Mouse (Mus musculus) intestine, embryonic 15.5 days (tissue): ENCODE data around the gene Bmpr1a. TPM values are rescaled to one million over a fixed set of nuclear protein-coding genes. Genes with fewer than 3 reads are reported as not detected.
A peak's percentile ranks its signal among the peaks of the same experiment; 100 is the strongest.
"Not testable (repeated sequence)": the region's sequence is repeated elsewhere in the genome, so short reads cannot be mapped to it uniquely, and the experiment has no call there.

Experiments
- ATAC-seq: fragments of 200-750 bp; cut with Nextera tagmentation; 2 replicates; pipeline ENCODE4 v1.8.0; 2017; ENCODE audit warnings: moderate TSS enrichment, moderate library complexity
- H3K27ac ChIP-seq: fragments of 300-500 bp; sonication (generic); 2 replicates; pipeline ENCODE4 v1.5.1; 2015; ENCODE audit warnings: mild to moderate bottlenecking, inconsistent platforms
- H3K27me3 ChIP-seq: fragments of 300-500 bp; sonication (generic); replicated peaks from 2 replicates; pipeline ENCODE4 v1.6.1; 2015; ENCODE audit warnings: inconsistent platforms
- H3K36me3 ChIP-seq: fragments of 300-500 bp; sonication (generic); 2 replicates; pipeline ENCODE4 v1.6.1; 2015; ENCODE audit warnings: inconsistent platforms
- H3K4me1 ChIP-seq: fragments of 300-500 bp; sonication (generic); replicated peaks from 2 replicates; pipeline ENCODE4 v1.6.1; 2015; ENCODE audit warnings: inconsistent platforms
- H3K4me2 ChIP-seq: fragments of 300-500 bp; sonication (generic); replicated peaks from 2 replicates; pipeline ENCODE4 v1.6.1; 2015; ENCODE audit warnings: mild to moderate bottlenecking, inconsistent platforms
- H3K4me3 ChIP-seq: fragments of 300-500 bp; sonication (generic); replicated peaks from 2 replicates; pipeline ENCODE4 v1.5.1; 2015; ENCODE audit warnings: inconsistent platforms
- H3K9ac ChIP-seq: fragments of 300-500 bp; sonication (generic); 2 replicates; pipeline ENCODE4 v1.6.1; 2015; ENCODE audit warnings: inconsistent platforms
- H3K9me3 ChIP-seq: fragments of 300-500 bp; sonication (generic); 2 replicates; pipeline ENCODE4 v1.6.1; 2016; ENCODE audit warnings: inconsistent platforms
- WGBS: fragments of 180-500 bp; shearing (Covaris S2); methylation state at CpG from one replicate; pipeline ENCODE4 v1.1.7; 2015; 5-methylcytosine and 5-hydroxymethylcytosine counted together
- polyA plus RNA-seq: library from polyadenylated mRNA; unstranded; fragments of >200 nt; fragmentation: Nextera tagmentation; extraction: Ambion mirVana; gene quantifications from 2 replicates; pipeline ENCODE4 v1.2.1, GENCODE M21; 2015

Bmpr1a gene
- polyA plus RNA-seq, 1 experiment from 2014 or later = 41.3 TPM

DNA sequence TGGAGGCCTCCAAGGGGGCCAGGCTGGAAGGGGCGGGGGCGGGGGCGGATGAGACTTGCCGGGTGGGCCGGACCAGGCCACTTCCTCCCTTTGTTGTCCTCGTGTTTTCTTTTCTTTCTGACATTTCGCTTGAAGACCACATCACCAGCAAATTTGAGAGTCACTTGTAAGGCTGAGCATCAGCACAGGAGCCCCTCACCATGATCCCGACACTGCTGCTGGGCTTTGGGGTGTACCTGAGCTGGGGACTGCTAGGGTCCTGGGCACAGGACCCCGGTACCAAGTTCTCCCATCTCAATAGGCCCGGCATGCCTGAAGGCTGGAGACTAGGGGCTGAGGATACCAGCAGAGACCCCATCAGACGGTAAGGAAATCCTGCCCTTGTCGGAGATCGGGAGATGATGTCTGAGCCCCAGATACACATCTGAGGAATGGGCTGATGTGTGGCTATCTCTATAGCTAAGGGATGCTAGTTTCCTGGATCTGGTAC, 127.7 kb downstream of the Bmpr1a start, which contains the start of gene Mmrn2:
Gene Mmrn2 (plus strand): TSS at position 51 of the 490 bp plus-strand sequence.
- no peak for ATAC-seq
- WGBS = 78% methylated on average over 13 of the region's 13 CpGs
- H3K9ac ChIP-seq = no peak within 1 kb of the TSS
- H3K27me3 ChIP-seq = no peaks in the 10 kb centered on the region
- no peaks in the 10 kb centered on the region for H3K9me3 ChIP-seq
- peaks cover 20% of the 10 kb centered on the region for H3K4me1 ChIP-seq
- no peak within 1 kb of the TSS for H3K4me3 ChIP-seq
- H3K36me3 ChIP-seq = no peaks in the 10 kb centered on the region
- peak within 1 kb of the TSS; percentile 9; the same call in 1 of the 2 replicates for H3K4me2 ChIP-seq
- H3K27ac ChIP-seq = no peak within 1 kb of the TSS

DNA sequence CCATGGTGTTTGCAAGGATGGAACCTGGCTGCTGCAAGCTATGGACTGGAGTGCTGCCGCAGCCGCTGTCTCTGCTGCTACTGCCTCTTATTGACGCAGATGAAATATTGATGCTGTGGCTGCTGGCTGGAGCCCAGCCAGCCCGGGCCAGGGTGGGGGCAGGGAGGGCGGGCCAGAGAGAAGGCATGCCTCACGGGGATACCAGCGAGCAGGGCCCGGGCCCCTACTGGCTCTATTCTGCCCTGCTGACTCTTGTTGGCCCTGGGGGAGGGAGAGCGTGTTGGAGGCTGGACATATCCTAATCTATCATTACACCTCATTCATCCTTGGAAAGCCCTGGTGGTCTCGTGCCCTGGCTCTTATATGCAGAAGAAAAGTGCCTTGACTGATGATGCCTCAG, 128.6 kb downstream of the Bmpr1a start, which contains the start of gene Sncg:
Gene Sncg (minus strand): TSS at position 213 of the 400 bp plus-strand sequence.
- Histone ChIP-seq H3K4me3 (no peak within 1 kb of the TSS), H3K9ac (no peak within 1 kb of the TSS), H3K4me2 (no peak within 1 kb of the TSS), H3K27me3 (no peaks in the 10 kb centered on the region), H3K4me1 (peaks cover 20% of the 10 kb centered on the region), H3K27ac (no peak within 1 kb of the TSS), H3K9me3 (no peaks in the 10 kb centered on the region), H3K36me3 (no peaks in the 10 kb centered on the region)
- ATAC-seq = peak; percentile 39; the same call in 1 of the 2 replicates
- 19% methylated on average over 10 of the region's 10 CpGs for WGBS

DNA sequence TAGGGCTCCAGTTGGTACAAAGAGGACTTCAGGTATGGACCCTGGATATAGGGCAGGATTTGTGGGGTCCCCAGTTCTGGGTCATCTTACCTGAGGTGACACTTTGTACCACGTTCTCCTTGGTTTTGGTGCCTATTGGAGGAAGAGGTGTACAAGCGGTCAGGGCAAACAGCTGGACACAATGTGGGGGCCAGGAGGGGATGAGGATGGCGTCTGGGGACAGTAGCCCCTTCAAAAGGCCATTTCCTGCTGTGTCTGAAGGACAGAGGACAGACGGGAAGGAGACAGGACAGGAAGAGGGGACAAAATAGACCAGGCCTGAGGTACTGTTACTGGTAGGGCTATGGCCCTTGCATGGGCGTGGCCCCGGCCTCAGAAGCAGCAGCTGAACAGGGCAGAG, 129.6 kb downstream of the Bmpr1a start:
- Histone ChIP-seq H3K36me3 (no peaks in the 10 kb centered on the region), H3K27me3 (no peaks in the 10 kb centered on the region), H3K4me1 (peaks cover 17% of the 10 kb centered on the region), H3K27ac (no peak overlapping the region), H3K9me3 (no peaks in the 10 kb centered on the region), H3K9ac (no peak overlapping the region), H3K4me2 (no peak overlapping the region), H3K4me3 (no peak overlapping the region)
- no peak for ATAC-seq
- WGBS = 86% methylated on average over 6 of the region's 6 CpGs

DNA sequence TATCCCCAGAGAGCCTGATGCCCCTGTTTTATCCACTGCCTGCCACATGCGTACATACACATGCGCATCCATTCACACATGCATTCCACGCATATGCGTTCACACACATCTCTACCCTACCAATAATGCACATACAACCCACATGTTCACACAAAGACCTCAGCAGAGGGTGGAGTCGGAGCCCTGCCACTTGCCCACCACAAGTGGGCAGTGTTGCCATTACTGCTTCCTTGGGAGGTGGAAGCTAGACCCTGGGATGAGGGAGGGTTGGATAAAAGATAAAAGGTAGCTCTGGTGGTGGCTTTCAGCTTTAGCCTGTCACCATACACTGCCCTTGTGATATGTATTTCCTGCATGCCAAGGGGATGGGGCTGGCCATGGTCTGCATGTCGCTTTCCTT, 130.5 kb downstream of the Bmpr1a start:
- no peak for ATAC-seq
- Histone ChIP-seq H3K27ac (no peak overlapping the region), H3K27me3 (no peaks in the 10 kb centered on the region), H3K4me1 (peaks cover 11% of the 10 kb centered on the region), H3K4me3 (no peak overlapping the region), H3K9me3 (no peaks in the 10 kb centered on the region), H3K9ac (no peak overlapping the region), H3K36me3 (no peaks in the 10 kb centered on the region), H3K4me2 (no peak overlapping the region)
- WGBS = 86% methylated on average over 6 of the region's 6 CpGs

DNA sequence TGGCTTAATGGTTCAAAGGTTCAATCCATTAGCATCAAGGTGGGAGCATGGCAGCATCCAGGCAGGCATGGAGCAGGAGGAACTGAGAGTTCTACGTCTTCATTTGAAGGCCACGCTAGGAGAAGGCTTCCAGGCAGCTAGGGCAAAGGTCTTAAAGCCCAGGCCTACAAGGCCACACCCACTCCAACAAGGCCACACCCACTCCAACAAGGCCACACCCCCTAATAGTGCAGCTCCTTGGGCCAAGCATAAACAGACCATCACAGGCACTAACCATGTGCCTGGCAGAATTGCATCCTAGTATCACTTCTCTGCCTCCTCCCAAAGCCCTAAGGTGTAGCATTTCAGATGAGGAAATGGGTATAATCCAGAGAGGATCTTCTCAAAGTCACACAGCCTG, 131.4 kb downstream of the Bmpr1a start:
- no peak; the same call in 1 of the 2 replicates for ATAC-seq
- Histone ChIP-seq H3K27ac (no peak overlapping the region), H3K36me3 (no peaks in the 10 kb centered on the region), H3K9me3 (no peaks in the 10 kb centered on the region), H3K9ac (no peak overlapping the region), H3K4me1 (peaks cover 11% of the 10 kb centered on the region), H3K4me2 (no peak overlapping the region), H3K4me3 (no peak overlapping the region), H3K27me3 (no peaks in the 10 kb centered on the region)
- WGBS = 67% methylated on average over 2 of the region's 2 CpGs

DNA sequence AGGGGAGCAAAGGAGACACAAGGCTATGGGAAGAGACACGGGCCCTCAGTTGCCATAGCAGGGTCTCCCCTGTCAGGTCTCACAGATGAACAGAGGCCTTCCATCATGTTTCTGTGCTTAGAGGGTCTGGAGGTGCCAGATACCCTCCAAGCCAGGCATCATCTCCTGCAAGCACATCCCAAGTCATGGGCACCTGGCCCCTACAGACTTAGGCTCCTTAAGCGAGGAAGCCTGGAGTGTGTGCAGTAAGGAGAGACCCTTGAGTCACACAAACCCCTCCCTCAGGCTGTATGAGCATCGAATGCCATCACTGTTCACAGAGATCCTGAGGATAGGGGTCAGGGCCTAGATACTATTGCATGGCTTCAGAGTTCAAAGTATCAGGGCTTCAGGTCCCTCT, 132.2 kb downstream of the Bmpr1a start:
- no peak overlapping the region for H3K27ac ChIP-seq
- no peaks in the 10 kb centered on the region for H3K9me3 ChIP-seq
- no peaks in the 10 kb centered on the region for H3K27me3 ChIP-seq
- H3K4me3 ChIP-seq = no peak overlapping the region
- no peak for ATAC-seq
- no peak overlapping the region for H3K9ac ChIP-seq
- peaks cover 11% of the 10 kb centered on the region for H3K4me1 ChIP-seq
- no peak overlapping the region for H3K4me2 ChIP-seq
- 84% methylated on average over 3 of the region's 3 CpGs for WGBS
- no peaks in the 10 kb centered on the region for H3K36me3 ChIP-seq

DNA sequence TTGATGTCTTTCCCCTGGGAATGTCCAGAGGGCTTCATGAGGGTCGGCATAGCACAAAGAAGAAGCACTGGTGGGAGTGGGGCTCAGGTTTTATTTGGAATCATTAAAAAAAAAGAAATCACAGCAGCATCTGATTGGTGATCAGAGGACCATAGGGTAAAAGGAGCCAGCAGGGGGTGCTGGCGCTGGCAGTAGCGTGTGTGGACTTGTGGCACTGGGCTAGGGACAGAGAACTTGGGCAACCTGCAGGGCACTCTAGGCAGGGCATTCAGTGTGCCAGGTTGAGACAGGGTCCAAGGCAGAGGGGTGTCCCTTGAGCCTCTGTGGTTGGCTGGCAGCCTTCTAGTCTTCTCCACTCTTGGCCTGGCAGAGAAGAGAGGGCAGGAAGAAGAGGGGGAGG, 132.9 kb downstream of the Bmpr1a start:
- Histone ChIP-seq H3K9ac (no peak overlapping the region), H3K36me3 (no peaks in the 10 kb centered on the region), H3K4me1 (peaks cover 11% of the 10 kb centered on the region), H3K9me3 (no peaks in the 10 kb centered on the region), H3K4me2 (no peak overlapping the region), H3K27ac (no peak overlapping the region), H3K4me3 (no peak overlapping the region), H3K27me3 (no peaks in the 10 kb centered on the region)
- no peak for ATAC-seq
- 65% methylated on average over 3 of the region's 3 CpGs for WGBS

DNA sequence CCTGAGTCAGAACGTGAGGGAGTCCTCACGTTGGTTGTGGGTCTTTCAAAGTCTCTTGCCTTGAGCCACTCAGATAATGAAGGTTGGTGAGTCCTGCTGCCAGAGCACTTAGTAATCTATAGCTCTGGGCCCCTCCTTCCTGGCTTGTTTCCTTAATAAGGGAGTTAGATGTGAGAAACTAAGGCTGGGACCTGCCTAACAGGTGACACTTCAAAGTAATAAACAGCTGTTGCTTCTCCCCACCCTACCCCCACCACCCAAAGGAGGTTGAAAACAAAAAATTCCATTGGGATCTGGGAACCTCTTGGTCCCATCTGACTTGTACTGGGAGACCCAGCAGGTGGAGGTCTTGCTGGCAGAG, 138.0 kb downstream of the Bmpr1a start:
- H3K36me3 ChIP-seq = no peaks in the 10 kb centered on the region
- ATAC-seq = no peak
- no peak overlapping the region for H3K4me2 ChIP-seq
- 95% methylated on average over 2 of the region's 2 CpGs for WGBS
- no peak overlapping the region for H3K9ac ChIP-seq
- no peaks in the 10 kb centered on the region for H3K27me3 ChIP-seq
- no peak overlapping the region for H3K4me3 ChIP-seq
- no peaks in the 10 kb centered on the region for H3K9me3 ChIP-seq
- H3K4me1 ChIP-seq = peaks cover 13% of the 10 kb centered on the region
- no peak overlapping the region for H3K27ac ChIP-seq

DNA sequence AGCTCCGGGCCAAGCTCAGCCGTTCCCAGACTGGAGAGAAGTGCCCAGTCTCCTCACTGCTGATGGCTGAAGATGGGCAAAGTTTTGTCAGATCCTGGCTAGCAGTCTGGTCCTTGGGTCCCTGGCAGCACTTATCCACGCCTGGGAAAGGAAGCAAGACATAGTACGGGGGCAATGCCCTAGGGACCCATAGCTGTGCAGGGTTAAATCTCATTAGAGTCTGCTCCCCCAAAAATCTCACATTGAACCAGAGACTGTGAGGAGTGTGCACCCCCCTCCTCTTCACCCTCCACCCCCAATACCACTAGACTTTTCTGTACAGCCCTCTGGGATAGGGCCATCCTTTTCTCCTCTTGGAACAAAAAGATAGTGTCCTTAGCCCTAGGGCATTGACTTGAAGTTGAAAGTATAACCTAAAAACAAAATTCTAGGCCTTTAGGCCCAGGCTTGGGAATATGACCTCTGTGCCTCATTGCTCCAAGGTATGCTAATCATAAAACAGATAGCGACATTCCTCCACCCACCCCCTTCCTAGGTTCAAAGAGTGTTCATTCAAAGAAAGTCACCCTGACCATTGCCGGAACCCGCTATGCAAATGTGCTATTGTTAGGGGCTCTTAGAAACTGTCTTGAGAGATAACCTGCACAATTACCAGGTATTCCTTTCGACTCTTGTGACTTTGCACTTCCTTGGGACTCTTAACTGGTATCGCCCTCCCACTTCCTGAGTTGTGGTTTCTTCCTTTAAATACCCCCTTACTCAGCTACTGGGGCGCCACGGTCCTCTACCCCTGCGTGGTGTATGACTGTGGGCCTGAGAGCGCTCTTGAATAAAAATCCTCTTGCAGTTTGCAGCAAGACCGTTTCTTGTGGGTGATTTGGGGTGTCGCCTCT, 138.6 kb downstream of the Bmpr1a start:
- H3K4me1 ChIP-seq = peaks cover 13% of the 10 kb centered on the region
- H3K36me3 ChIP-seq, H3K27ac ChIP-seq, ATAC-seq, H3K9me3 ChIP-seq, H3K27me3 ChIP-seq: not testable (repeated sequence)
- WGBS = 86% methylated on average over 15 of the region's 15 CpGs
- peak overlapping the region; percentile 37 for H3K4me3 ChIP-seq
- H3K4me2 ChIP-seq = peak overlapping the region; percentile 90
- peak overlapping the region; percentile 46; the same call in 1 of the 2 replicates for H3K9ac ChIP-seq

DNA sequence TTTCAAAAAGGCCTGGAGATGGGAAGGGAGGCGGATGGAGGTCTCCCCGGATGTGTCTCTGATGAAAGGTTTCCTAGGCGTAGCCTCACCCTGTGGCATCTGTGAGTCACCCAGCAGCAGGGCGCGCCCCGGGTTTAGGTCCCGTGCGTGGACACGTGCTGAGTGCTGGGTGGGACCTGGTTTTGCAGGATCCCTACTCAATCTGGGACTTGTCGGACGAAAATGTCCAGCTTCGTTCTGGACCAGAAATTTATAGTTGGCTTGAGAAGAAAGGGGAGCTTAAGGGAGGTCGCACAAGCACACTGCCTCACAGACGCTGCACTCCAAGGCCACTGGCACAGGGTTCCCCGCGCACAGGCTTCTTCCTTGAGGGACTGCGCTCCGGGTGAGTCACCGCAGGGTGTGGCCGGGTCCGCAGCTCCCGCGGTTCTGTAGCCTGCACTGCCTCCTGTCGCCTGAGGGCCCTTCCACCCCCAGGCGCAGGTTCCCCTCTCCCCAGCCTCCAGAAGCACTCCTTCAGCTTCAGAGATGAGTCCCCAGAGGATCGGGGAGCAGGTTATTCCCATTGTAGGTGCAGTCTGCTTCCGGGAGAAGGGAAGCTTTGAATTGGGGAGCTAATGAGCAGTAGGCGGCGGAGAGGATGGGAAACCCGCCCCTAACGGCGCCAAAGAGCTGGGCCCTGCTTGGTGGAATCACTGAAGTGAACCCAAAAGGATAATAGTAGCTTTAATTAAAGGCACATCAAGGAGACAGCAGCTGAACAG, 139.5 kb downstream of the Bmpr1a start:
- Histone ChIP-seq H3K4me2 (peak overlapping the region; percentile 90), H3K9ac (peak overlapping the region; percentile 46), H3K36me3 (no peaks in the 10 kb centered on the region), H3K27me3 (no peaks in the 10 kb centered on the region), H3K9me3 (no peaks in the 10 kb centered on the region), H3K4me3 (peak overlapping the region; percentile 37), H3K27ac (no peak overlapping the region), H3K4me1 (peaks cover 13% of the 10 kb centered on the region)
- peak; percentile 93 for ATAC-seq
- 7% methylated on average over 32 of the region's 32 CpGs for WGBS

DNA sequence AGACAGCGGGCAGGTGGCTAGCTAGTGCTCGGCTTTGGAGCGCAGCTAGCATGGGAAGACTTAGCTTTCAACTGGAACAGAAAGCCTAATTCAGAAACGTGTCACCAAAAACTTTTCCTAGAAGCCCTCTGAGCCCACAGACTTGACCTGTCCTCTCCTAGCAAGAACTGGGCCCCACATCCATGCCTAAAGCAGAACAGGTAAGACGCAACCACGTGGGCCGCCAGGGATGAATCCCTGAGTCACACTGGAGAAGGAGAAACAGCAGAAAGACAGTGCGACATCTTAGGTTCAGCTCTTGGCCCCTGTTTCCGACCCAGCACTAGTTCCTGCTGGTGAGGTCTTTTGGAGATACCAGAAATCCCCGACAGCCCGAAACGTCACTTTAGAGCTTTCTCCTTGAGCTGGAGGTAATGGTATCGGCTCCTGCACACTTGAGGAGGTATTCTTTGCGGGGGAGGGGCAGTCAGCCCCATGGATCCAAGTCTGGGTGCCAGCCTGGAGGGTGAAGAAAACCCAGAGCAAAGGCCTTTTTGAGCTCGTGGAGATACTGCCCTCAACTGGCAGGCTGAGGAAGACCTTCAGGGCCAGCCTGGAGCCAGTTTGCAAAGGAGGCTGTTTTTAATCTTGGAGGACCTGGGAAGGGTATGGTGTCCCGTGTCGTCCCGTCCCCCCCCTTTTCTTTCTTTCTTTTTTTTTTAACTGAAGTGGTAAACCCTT, 140.3 kb downstream of the Bmpr1a start:
- H3K4me1 ChIP-seq = peaks cover 13% of the 10 kb centered on the region
- no peak overlapping the region for H3K9ac ChIP-seq
- no peaks in the 10 kb centered on the region for H3K9me3 ChIP-seq
- H3K4me2 ChIP-seq = peak overlapping the region; percentile 90
- H3K36me3 ChIP-seq = no peaks in the 10 kb centered on the region
- no peaks in the 10 kb centered on the region for H3K27me3 ChIP-seq
- no peak overlapping the region for H3K27ac ChIP-seq
- H3K4me3 ChIP-seq = peak overlapping the region; percentile 37
- ATAC-seq = peak; percentile 59
- 35% methylated on average over 18 of the region's 18 CpGs for WGBS

DNA sequence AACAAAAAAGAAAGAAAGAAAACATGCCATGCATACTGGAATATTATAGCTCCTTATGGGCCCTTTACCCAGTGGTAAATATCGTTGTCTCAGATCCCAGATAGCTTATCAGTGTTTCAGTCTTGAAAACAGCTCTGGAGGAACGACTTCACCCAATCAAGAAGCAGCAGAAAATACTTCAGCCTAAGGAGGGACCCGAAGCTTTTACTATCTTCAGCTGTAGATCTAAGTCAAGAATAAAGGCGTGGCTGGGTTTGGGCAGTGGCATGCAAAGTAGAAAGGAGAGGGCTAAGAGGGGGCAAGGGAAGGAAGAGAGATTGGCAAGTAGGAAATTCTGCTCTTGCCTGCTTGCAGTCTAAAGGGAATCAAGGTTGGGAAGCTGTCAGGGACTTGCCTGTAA, 141.0 kb downstream of the Bmpr1a start:
- Histone ChIP-seq H3K4me1 (peaks cover 13% of the 10 kb centered on the region), H3K9me3 (no peaks in the 10 kb centered on the region), H3K4me3 (no peak overlapping the region), H3K36me3 (no peaks in the 10 kb centered on the region), H3K4me2 (no peak overlapping the region), H3K27ac (no peak overlapping the region), H3K27me3 (no peaks in the 10 kb centered on the region), H3K9ac (no peak overlapping the region)
- 44% methylated on average over 4 of the region's 4 CpGs for WGBS
- ATAC-seq = no peak
